Mouse (Mus musculus) c-Kit-positive CD71-positive TER-119-positive erythroid progenitor cells, embryonic 14.5 days (primary cell): ENCODE measurements around the gene Plekhh3.

Source experiments
- DNase-seq: peaks from one replicate; pipeline ENCODE4 v3.0.0-alpha.2; 2013; ENCODE audit warnings: low spot score

Gene Plekhh3

DNA sequence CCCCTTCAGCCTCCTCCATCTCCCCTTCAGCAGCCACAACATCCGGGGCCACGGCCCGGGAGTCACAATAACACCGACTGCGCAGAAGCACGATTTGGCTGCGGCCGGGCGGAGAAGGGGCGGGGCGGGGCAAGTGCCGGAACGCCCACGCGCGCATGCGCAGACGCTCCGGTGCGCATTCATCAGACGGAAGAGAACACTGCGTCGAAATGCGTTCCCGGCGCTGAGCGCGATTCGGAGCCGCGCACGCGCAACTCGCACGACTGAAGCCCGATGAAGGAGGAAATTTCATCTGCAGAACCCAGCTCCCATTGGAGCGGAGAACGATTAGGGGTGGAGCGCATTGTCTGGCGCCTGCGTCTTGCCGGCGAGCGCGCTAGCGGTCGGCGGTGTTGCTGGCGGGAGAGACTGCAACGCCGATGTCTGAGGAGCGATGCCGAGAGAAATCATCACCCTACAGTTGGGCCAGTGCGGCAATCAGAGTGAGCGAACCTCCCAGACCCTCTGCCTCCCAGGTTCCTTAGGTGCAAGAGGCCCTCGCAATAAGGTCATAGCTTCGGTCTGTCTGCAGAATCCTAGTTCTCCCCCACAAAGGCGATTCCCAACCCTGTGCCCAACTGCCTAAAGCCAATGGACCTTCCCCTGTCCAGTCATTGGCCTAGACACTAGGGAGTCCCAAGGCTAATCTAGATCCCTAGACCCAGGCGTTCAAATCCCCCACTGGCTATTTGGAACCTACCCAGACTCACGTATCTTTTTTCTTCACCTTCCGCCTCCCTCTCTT lies 51.2 kb downstream of the Plekhh3 start, which contains the start of the genes Retreg3 and Tubg1:
TSS of gene Retreg3 (minus strand) at position 133 of the 784 bp plus-strand sequence.
TSS of gene Tubg1 (plus strand) at position 178 of the 784 bp plus-strand sequence.
- DNase-seq, result peak; percentile 99

DNA sequence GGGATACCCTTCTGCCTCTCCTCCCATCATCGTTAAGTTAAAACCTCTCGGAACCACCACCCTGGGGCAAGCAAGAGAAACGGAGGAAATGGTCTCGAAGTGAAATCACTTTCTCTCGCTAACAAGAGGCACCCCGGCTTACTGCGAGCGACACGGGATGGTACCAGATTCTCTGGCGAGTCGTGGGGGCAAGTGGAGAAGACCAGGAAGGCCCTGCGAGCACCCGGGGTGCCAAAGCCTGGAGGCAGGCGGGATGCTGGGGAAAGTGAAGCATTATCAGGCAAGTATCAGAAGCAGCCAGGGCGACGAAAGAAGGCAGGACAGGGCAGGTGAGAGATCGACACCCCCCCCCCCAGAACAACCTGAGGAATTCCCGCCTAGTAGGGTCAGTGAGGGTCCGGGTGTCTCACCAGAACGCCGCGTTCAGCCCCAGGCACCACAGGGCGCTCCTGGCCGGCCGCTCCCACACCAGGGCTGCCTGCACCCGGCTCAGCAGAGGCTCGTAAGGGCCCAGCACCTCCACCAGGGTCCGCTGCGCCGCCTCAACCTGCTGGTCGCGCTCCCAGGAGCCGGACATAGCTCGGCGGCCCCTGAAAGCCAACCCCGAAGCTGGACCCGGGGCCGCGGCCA lies 51.9 kb downstream of the Plekhh3 start:
- DNase-seq, result peak; percentile 49

DNA sequence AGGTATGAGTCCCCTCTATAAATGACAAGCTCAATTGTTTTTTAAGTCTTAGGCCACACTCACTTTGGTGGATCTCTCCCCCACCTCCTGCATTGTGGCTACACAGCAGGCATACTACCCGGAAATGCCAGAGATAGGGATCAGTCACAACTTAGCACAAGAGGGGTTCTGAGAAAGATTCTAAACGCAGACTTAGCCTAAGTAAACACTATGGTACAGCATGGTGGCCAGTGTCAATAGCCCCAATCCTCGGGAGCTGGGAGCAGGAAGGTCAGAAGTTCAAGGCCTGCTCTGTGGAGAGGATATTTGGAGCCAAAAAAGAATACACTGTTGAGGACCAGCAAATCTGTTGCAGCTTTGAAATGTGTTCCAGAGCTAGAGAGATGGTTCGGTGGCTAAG lies 53.0 kb downstream of the Plekhh3 start:
- DNase-seq, result no peak

DNA sequence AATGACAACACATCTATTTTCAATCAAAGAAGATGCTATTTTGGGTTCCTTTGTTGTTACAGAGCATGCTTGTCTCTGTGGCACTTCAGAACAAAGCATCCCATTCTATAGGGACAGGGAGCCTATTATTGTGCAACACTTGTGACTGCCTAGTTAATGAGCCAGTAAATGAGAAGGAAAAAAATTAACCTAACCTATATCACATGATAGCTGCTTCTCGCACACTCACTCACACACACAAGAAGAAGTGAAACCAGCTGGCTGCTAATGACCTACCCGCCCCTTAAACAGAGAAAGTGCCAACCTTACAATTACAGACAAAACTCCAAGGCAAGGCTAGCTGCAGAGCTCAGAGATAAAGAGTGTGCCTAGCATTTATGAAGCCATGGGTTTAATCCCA lies 55.6 kb downstream of the Plekhh3 start:
- no peak for DNase-seq
